In genomic region chr5:146488959-146489358, GRCm38 (mm10) we compare ENCODE assay signal across 16 mouse cellular contexts. TPM values are rescaled to one million over a fixed set of nuclear protein-coding genes. Genes with fewer than 3 reads are reported as not detected.
DNase-seq lines count a peak whose midpoint lies in the region; ATAC-seq and TF ChIP-seq lines count a peak whose summit lies in the region.
"Not testable (repeated sequence)": the region's sequence is repeated elsewhere in the genome, so short reads cannot be mapped to it uniquely, and the experiment has no call there.
"Had no signal": no experiment of that assay in that cellular context is flagged by ENCODE, and none has a peak within 500 bp of the region (broad histone marks: within the 10 kb centered on the region; RNA-seq: fewer than 3 reads in every experiment).

No protein-coding gene starts in this region.

- H3K4me3 ChIP-seq in heart, postnatal 0 days (ENCODE audit: low read depth, low read length) = not testable (repeated sequence)

- not testable (repeated sequence) for TF ChIP-seq EP300 in heart, postnatal 0 days (IDR thresholded peaks at IDR 0.05; ENCODE audit: low read depth)

- not testable (repeated sequence) for H3K4me1 ChIP-seq in heart, postnatal 0 days (ENCODE audit: control insufficient read depth, insufficient read depth)

- peak; percentile 26 for DNase-seq in A20 (ENCODE audit: low read depth, low spot score)
- DNase-seq in adrenal gland, postnatal 36 days = peak; percentile 47 to 51
- DNase-seq in cerebellum, postnatal 10 days = peak; percentile 69 to 70
- DNase-seq in heart, postnatal 0 days (ENCODE audit: low spot score) = not testable (repeated sequence)
- peak; percentile 66 for DNase-seq in kidney, postnatal 10 days
- peak; percentile 46 for DNase-seq in left cerebral cortex, postnatal 4 days
- DNase-seq in mesoderm, embryonic 11.5 days (ENCODE audit: low read depth, low spot score) = peak; percentile 6
- DNase-seq in thymus, postnatal 25 days = peak; percentile 25

- not testable (repeated sequence) for ATAC-seq in heart, postnatal 0 days (ENCODE audit: insufficient read depth, low read depth)

- peak; percentile 20; the same call in 1 of the 2 replicates for TF ChIP-seq CTCF in heart, postnatal 0 days (IDR thresholded peaks at IDR 0.05; ENCODE audit: low read depth)

- not testable (repeated sequence) for H3K36me3 ChIP-seq in heart, postnatal 0 days (replicated peaks; ENCODE audit: control insufficient read depth, insufficient read depth, low read length)

- not testable (repeated sequence) for H3K27ac ChIP-seq in heart, postnatal 0 days (ENCODE audit: low read depth)

- H3K9me3 ChIP-seq in heart, postnatal 0 days (replicated peaks; ENCODE audit: control insufficient read depth, low read length) = not testable (repeated sequence)

- WGBS in heart, postnatal 0 days = 6% methylated on average over 3 of the region's 4 CpGs

- not testable (repeated sequence) for H3K9ac ChIP-seq in heart, postnatal 0 days (replicated peaks; ENCODE audit: low read depth, low read length)

- not testable (repeated sequence) for H3K4me2 ChIP-seq in heart, postnatal 0 days (ENCODE audit: low read depth, low read length)

- not testable (repeated sequence) for H3K27me3 ChIP-seq in heart, postnatal 0 days (ENCODE audit: control insufficient read depth, insufficient read depth, low read length)

- intact Hi-C loops in left cerebral cortex, postnatal 4 days (cut with DNase I) = not testable (repeated sequence)

RNA-seq across cellular contexts. Expression of gene Gm6370, which starts 2.2 kb away (rescaled TPM):
- total RNA-seq in adrenal gland, postnatal 36 days (2021) = not detected
- total RNA-seq in heart, postnatal 0 days (2014; rRNA removed; ENCODE audit: low replicate concordance) = not detected in 2 replicates
- polyA plus RNA-seq in heart, postnatal 0 days (2015; fragmentation: Nextera tagmentation; extraction: Ambion mirVana) = not detected in 2 replicates
- total RNA-seq in left cerebral cortex, postnatal 4 days (2021) = not detected
- total RNA-seq: layer of hippocampus, postnatal 25 days had no signal
- polyA plus RNA-seq: embryonic facial prominence, embryonic 13.5 days; forebrain, embryonic 12.5 days; hindbrain, embryonic 10.5 days; intestine, embryonic 16.5 days; limb, embryonic 12.5 days; lung, embryonic 16.5 days; midbrain, embryonic 12.5 days had no signal

RNA-seq across cellular contexts. Expression of gene Gm6408, which starts 7.2 kb away (rescaled TPM):
- total RNA-seq in adrenal gland, postnatal 36 days (2021) = not detected
- total RNA-seq in heart, postnatal 0 days (2014; rRNA removed; ENCODE audit: low replicate concordance) = not detected in 2 replicates
- polyA plus RNA-seq in heart, postnatal 0 days (2015; fragmentation: Nextera tagmentation; extraction: Ambion mirVana) = not detected in 2 replicates
- total RNA-seq in left cerebral cortex, postnatal 4 days (2021) = not detected
- total RNA-seq: layer of hippocampus, postnatal 25 days had no signal
- polyA plus RNA-seq: embryonic facial prominence, embryonic 13.5 days; forebrain, embryonic 12.5 days; hindbrain, embryonic 10.5 days; intestine, embryonic 16.5 days; limb, embryonic 12.5 days; lung, embryonic 16.5 days; midbrain, embryonic 12.5 days had no signal

RNA-seq across cellular contexts. Expression of gene 4930449I24Rik, which starts 13.2 kb away (rescaled TPM):
- not detected for total RNA-seq in adrenal gland, postnatal 36 days (2021)
- not detected in 2 replicates for total RNA-seq in heart, postnatal 0 days (2014; rRNA removed; ENCODE audit: low replicate concordance)
- polyA plus RNA-seq in heart, postnatal 0 days (2015; fragmentation: Nextera tagmentation; extraction: Ambion mirVana) = not detected in 2 replicates
- not detected for total RNA-seq in left cerebral cortex, postnatal 4 days (2021)
- total RNA-seq: layer of hippocampus, postnatal 25 days had no signal
- polyA plus RNA-seq: embryonic facial prominence, embryonic 13.5 days; forebrain, embryonic 12.5 days; hindbrain, embryonic 10.5 days; intestine, embryonic 16.5 days; limb, embryonic 12.5 days; lung, embryonic 16.5 days; midbrain, embryonic 12.5 days had no signal

RNA-seq across cellular contexts. Expression of gene Gm3402, which starts 25.0 kb away (rescaled TPM):
- not detected for total RNA-seq in adrenal gland, postnatal 36 days (2021)
- total RNA-seq in heart, postnatal 0 days (2014; rRNA removed; ENCODE audit: low replicate concordance) = not detected in 2 replicates
- polyA plus RNA-seq in heart, postnatal 0 days (2015; fragmentation: Nextera tagmentation; extraction: Ambion mirVana) = not detected in 2 replicates
- total RNA-seq in left cerebral cortex, postnatal 4 days (2021) = not detected
- total RNA-seq: layer of hippocampus, postnatal 25 days had no signal
- polyA plus RNA-seq: embryonic facial prominence, embryonic 13.5 days; forebrain, embryonic 12.5 days; hindbrain, embryonic 10.5 days; intestine, embryonic 16.5 days; limb, embryonic 12.5 days; lung, embryonic 16.5 days; midbrain, embryonic 12.5 days had no signal

RNA-seq across cellular contexts. Expression of gene Gm3404, which starts 36.6 kb away (rescaled TPM):
- total RNA-seq in adrenal gland, postnatal 36 days (2021) = not detected
- not detected in 2 replicates for total RNA-seq in heart, postnatal 0 days (2014; rRNA removed; ENCODE audit: low replicate concordance)
- not detected in 2 replicates for polyA plus RNA-seq in heart, postnatal 0 days (2015; fragmentation: Nextera tagmentation; extraction: Ambion mirVana)
- not detected for total RNA-seq in left cerebral cortex, postnatal 4 days (2021)
- total RNA-seq: layer of hippocampus, postnatal 25 days had no signal
- polyA plus RNA-seq: embryonic facial prominence, embryonic 13.5 days; forebrain, embryonic 12.5 days; hindbrain, embryonic 10.5 days; intestine, embryonic 16.5 days; limb, embryonic 12.5 days; lung, embryonic 16.5 days; midbrain, embryonic 12.5 days had no signal
